Mouse (Mus musculus): ENCODE data around the gene Acot3. TPM values are rescaled to one million over a fixed set of nuclear protein-coding genes. Genes with fewer than 3 reads are reported as not detected.
"Not testable (repeated sequence)": the region's sequence is repeated elsewhere in the genome, so short reads cannot be mapped to it uniquely, and the experiment has no call there.

Gene Acot3
- polyA plus RNA-seq, 1 experiment from 2014 or later, result 0.92 TPM

DNA sequence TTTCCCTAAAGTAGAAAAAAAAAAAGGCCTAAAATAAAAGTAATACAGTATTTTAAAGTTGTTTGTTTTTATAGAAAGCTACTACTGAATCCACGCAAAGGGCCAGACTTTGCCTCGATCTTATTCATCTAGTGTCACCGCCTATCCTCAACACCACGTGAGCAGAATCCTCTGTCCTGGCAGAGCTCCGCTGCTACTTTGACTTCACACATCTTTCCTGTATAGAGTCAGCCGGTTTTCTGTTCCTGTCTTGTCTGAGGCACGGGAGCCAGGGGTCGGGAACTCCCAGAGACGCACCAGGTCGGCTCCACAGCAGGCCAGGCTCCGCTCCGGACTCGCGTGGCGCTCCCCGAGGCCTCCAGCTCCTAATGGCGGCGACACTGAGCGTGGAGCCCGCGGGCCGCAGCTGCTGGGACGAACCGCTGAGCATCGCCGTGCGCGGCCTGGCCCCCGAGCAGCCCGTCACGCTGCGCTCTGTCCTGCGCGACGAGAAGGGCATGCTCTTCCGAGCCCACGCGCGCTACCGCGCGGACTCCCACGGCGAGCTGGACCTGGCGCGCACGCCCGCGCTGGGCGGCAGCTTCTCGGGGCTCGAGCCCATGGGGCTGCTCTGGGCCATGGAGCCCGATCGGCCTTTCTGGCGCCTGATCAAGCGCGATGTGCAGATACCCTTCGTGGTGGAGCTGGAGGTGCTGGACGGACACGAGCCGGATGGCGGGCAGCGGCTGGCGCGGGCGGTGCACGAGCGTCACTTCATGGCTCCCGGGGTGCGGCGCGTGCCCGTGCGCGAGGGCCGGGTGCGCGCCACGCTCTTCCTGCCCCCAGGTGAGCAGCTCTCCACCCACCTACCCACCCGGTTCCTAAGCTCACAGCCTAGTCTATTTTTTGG, 48.9 kb downstream of the Acot3 start, which contains the start of gene Acot6:
Gene Acot6 (plus strand): TSS at position 51 of the 889 bp plus-strand sequence.
- not testable (repeated sequence) for H3K36me3 ChIP-seq (ENCODE audit: control insufficient read depth, insufficient read depth); H3K4me1 ChIP-seq (ENCODE audit: control insufficient read depth, insufficient read depth, low read length); H3K9me3 ChIP-seq (replicated peaks; ENCODE audit: control insufficient read depth, low read length); H3K27ac ChIP-seq (ENCODE audit: low read length); H3K27me3 ChIP-seq (ENCODE audit: control insufficient read depth, insufficient read depth, low read length)
- Histone ChIP-seq H3K4me3 (ENCODE audit: low read length) (peak within 1 kb of the TSS; percentile 57), H3K4me2 (ENCODE audit: low read depth, low read length) (peak within 1 kb of the TSS; percentile 78), H3K9ac (ENCODE audit: low read length) (peak within 1 kb of the TSS; percentile 66)
- peak; percentile 76 for ATAC-seq (replicated peaks; ENCODE audit: extremely low read depth, insufficient read depth, low FRiP score)
- under 1% methylated on average over 69 of the region's 80 CpGs for WGBS

- Histone ChIP-seq H3K4me3 (ENCODE audit: low read length) (peak overlapping the region; percentile 57), H3K9ac (ENCODE audit: low read length) (peak overlapping the region; percentile 66; the same call in 1 of the 2 replicates), H3K27ac (ENCODE audit: low read length) (no peak overlapping the region), H3K36me3 (ENCODE audit: control insufficient read depth, insufficient read depth) (no peaks in the 10 kb centered on the region), H3K4me2 (ENCODE audit: low read depth, low read length) (peak overlapping the region; percentile 78), H3K9me3 (replicated peaks; ENCODE audit: control insufficient read depth, low read length) (no peaks in the 10 kb centered on the region), H3K27me3 (ENCODE audit: control insufficient read depth, insufficient read depth, low read length) (no peaks in the 10 kb centered on the region), H3K4me1 (ENCODE audit: control insufficient read depth, insufficient read depth, low read length) (no peaks in the 10 kb centered on the region)
- 56% methylated on average over 2 of the region's 2 CpGs for WGBS
- ATAC-seq (replicated peaks; ENCODE audit: extremely low read depth, insufficient read depth, low FRiP score), result no peak
These were observed 49.5 kb downstream of the Acot3 start for GRCm38 (mm10) chr12:84101493-84101845.

DNA sequence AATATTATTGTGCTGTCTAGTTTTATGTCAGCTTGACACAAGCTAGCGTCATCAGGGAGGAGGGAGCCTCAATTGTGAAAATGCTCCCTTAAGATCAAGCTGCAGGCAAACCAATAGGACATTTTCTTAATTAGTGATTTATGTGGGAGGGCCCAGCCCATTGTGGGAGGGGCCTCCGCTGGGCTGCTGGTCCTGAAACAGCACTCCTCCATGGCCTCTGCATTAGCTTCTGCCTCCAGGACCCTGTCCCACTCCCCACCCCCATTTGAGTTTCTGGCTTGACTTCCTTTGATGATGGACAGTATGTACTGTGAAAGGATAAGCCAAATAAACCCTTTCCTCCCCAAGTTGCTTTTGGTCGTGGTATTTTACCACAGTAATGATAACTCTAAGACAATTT, 55.1 kb downstream of the Acot3 start:
- Histone ChIP-seq H3K4me3 (ENCODE audit: low read length) (no peak overlapping the region), H3K9ac (ENCODE audit: low read length) (no peak overlapping the region), H3K4me1 (ENCODE audit: control insufficient read depth, insufficient read depth, low read length) (no peaks in the 10 kb centered on the region), H3K27ac (ENCODE audit: low read length) (no peak overlapping the region), H3K4me2 (ENCODE audit: low read depth, low read length) (no peak overlapping the region), H3K27me3 (ENCODE audit: control insufficient read depth, insufficient read depth, low read length) (no peaks in the 10 kb centered on the region), H3K9me3 (replicated peaks; ENCODE audit: control insufficient read depth, low read length) (no peaks in the 10 kb centered on the region), H3K36me3 (ENCODE audit: control insufficient read depth, insufficient read depth) (no peaks in the 10 kb centered on the region)
- ATAC-seq (replicated peaks; ENCODE audit: extremely low read depth, insufficient read depth, low FRiP score), result no peak
- 73% methylated on average over 3 of the region's 3 CpGs for WGBS

DNA sequence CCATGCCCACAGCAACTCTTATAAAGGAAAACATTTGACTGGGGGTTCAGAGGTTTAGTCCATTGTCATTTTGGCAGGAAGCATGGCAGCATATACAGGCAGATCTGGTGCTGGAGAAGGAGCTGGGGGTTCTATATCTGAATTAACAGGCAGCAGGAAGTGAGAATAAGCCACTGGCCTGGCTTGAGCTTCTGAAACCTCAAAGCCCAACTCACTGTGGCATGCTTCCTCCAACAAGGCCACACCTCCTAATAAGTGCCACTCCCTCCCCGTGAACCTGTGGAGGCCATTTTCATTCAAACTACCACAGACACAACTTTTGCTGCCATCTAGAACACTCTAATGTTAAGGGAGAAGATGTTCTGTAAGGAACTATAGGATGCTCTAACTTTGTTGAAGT, 55.7 kb downstream of the Acot3 start:
- Histone ChIP-seq H3K27ac (ENCODE audit: low read length) (no peak overlapping the region), H3K4me1 (ENCODE audit: control insufficient read depth, insufficient read depth, low read length) (no peaks in the 10 kb centered on the region), H3K36me3 (ENCODE audit: control insufficient read depth, insufficient read depth) (no peaks in the 10 kb centered on the region), H3K9ac (ENCODE audit: low read length) (no peak overlapping the region), H3K4me3 (ENCODE audit: low read length) (no peak overlapping the region), H3K9me3 (replicated peaks; ENCODE audit: control insufficient read depth, low read length) (no peaks in the 10 kb centered on the region), H3K4me2 (ENCODE audit: low read depth, low read length) (no peak overlapping the region), H3K27me3 (ENCODE audit: control insufficient read depth, insufficient read depth, low read length) (no peaks in the 10 kb centered on the region)
- no peak for ATAC-seq (replicated peaks; ENCODE audit: extremely low read depth, insufficient read depth, low FRiP score)
- WGBS, result 53% methylated on average over 1 of the region's 1 CpGs

DNA sequence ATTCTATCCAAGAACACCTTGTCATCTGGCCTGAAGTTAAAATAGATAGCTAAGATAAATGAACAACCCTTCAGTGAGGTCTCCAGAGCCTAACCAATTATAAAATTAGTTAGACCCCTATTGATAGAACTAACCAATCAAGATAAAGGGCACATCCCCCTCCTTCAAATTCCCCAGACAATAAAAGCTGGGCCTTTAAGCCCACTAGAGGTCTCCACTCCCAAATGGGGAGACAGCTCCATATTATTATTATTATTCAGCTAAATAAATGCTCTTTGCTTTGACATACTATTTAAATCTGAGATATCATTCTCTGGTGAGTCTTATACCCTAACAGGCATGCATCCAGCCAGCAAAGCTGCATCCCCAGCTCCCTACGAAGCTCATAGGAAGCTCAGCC, 58.0 kb downstream of the Acot3 start:
- Histone ChIP-seq H3K27ac (ENCODE audit: low read length) (no peak overlapping the region), H3K9me3 (replicated peaks; ENCODE audit: control insufficient read depth, low read length) (no peaks in the 10 kb centered on the region), H3K9ac (ENCODE audit: low read length) (no peak overlapping the region), H3K4me3 (ENCODE audit: low read length) (no peak overlapping the region), H3K36me3 (ENCODE audit: control insufficient read depth, insufficient read depth) (no peaks in the 10 kb centered on the region), H3K4me1 (ENCODE audit: control insufficient read depth, insufficient read depth, low read length) (peaks cover 3% of the 10 kb centered on the region), H3K27me3 (ENCODE audit: control insufficient read depth, insufficient read depth, low read length) (no peaks in the 10 kb centered on the region), H3K4me2 (ENCODE audit: low read depth, low read length) (no peak overlapping the region)
- 74% methylated on average over 1 of the region's 1 CpGs for WGBS
- no peak for ATAC-seq (replicated peaks; ENCODE audit: extremely low read depth, insufficient read depth, low FRiP score)

Other genes starting within 250 kb of the Acot3 start
- gene Numb, start 130.2 kb upstream of the Acot3 start, polyA plus RNA-seq (2015; fragmentation: Nextera tagmentation; extraction: Ambion mirVana), result 30.4 and 30.6 TPM in 2 replicates
- 7.9 TPM in 2 replicates for gene Riox1, start 101.5 kb upstream of the Acot3 start, polyA plus RNA-seq (2015; fragmentation: Nextera tagmentation; extraction: Ambion mirVana)
- gene Heatr4, start 67.3 kb upstream of the Acot3 start, polyA plus RNA-seq (2015; fragmentation: Nextera tagmentation; extraction: Ambion mirVana), result not detected in 2 replicates
- 75.6 and 85.0 TPM in 2 replicates for gene Acot2, start 64.3 kb upstream of the Acot3 start, polyA plus RNA-seq (2015; fragmentation: Nextera tagmentation; extraction: Ambion mirVana)
- gene Acot1, start 42.7 kb upstream of the Acot3 start, polyA plus RNA-seq (2015; fragmentation: Nextera tagmentation; extraction: Ambion mirVana), result 31.0 and 34.0 TPM in 2 replicates
- gene Acot4, start 13.8 kb upstream of the Acot3 start, polyA plus RNA-seq (2015; fragmentation: Nextera tagmentation; extraction: Ambion mirVana), result 0.66 and 0.96 TPM in 2 replicates
- gene Gm49366, start 13.2 kb upstream of the Acot3 start, polyA plus RNA-seq (2015; fragmentation: Nextera tagmentation; extraction: Ambion mirVana), result not detected in 2 replicates
- gene Acot5, start 17.2 kb downstream of the Acot3 start, polyA plus RNA-seq (2015; fragmentation: Nextera tagmentation; extraction: Ambion mirVana), result 0.14 and 0.22 TPM in 2 replicates
- gene Acot6, start 48.5 kb downstream of the Acot3 start, polyA plus RNA-seq (2015; fragmentation: Nextera tagmentation; extraction: Ambion mirVana), result 0.85 and 1.3 TPM in 2 replicates
- 3.5 and 4.0 TPM in 2 replicates for gene Dnal1, start 62.2 kb downstream of the Acot3 start, polyA plus RNA-seq (2015; fragmentation: Nextera tagmentation; extraction: Ambion mirVana)
- gene Pnma1, start 96.3 kb downstream of the Acot3 start, polyA plus RNA-seq (2015; fragmentation: Nextera tagmentation; extraction: Ambion mirVana), result 0.59 and 0.60 TPM in 2 replicates
- 7.1 and 7.5 TPM in 2 replicates for gene Elmsan1, start 166.7 kb downstream of the Acot3 start, polyA plus RNA-seq (2015; fragmentation: Nextera tagmentation; extraction: Ambion mirVana)
- gene Ptgr2, start 233.1 kb downstream of the Acot3 start, polyA plus RNA-seq (2015; fragmentation: Nextera tagmentation; extraction: Ambion mirVana), result 98.0 and 103 TPM in 2 replicates